Mouse (Mus musculus) forebrain, postnatal 0 days (tissue): ENCODE data around the gene Phf20. TPM values are rescaled to one million over a fixed set of nuclear protein-coding genes. Genes with fewer than 3 reads are reported as not detected.

Experiments used
- ATAC-seq: fragments of 200-750 bp; cut with Nextera tagmentation; 2 replicates; pipeline ENCODE4 v1.8.0; 2017; ENCODE audit warnings: mild to moderate bottlenecking, moderate library complexity
- DNase-seq: peaks from one replicate; pipeline ENCODE4 v3.0.0-alpha.2; 2015
- H3K27ac ChIP-seq: fragments of 300-500 bp; sonication (generic); 2 replicates; pipeline ENCODE4 v1.5.1; 2014; ENCODE audit warnings: low read depth, mild to moderate bottlenecking, antibody characterized with exemption, low read length, moderate library complexity, mixed read lengths
- H3K27me3 ChIP-seq: fragments of 300-500 bp; sonication (generic); 2 replicates; pipeline ENCODE4 v1.6.1; 2014; ENCODE audit warnings: mild to moderate bottlenecking, low read length, mixed read lengths; ENCODE audit not compliant: insufficient read depth
- H3K36me3 ChIP-seq: fragments of 300-500 bp; sonication (generic); 2 replicates; pipeline ENCODE4 v1.6.1; 2014; ENCODE audit warnings: mild to moderate bottlenecking, moderate library complexity; ENCODE audit not compliant: insufficient read depth
- H3K4me1 ChIP-seq: fragments of 300-500 bp; sonication (generic); 2 replicates; pipeline ENCODE4 v1.6.1; 2014; ENCODE audit warnings: antibody characterized with exemption; ENCODE audit not compliant: insufficient read depth
- H3K4me2 ChIP-seq: fragments of 300-500 bp; sonication (generic); 2 replicates; pipeline ENCODE4 v1.6.1; 2014; ENCODE audit warnings: low read depth, mild to moderate bottlenecking, moderate library complexity
- H3K4me3 ChIP-seq: fragments of 300-500 bp; sonication (generic); 2 replicates; pipeline ENCODE4 v1.5.1; 2014; ENCODE audit warnings: low read depth, low read length, mixed read lengths
- H3K9ac ChIP-seq: fragments of 300-500 bp; sonication (generic); 2 replicates; pipeline ENCODE4 v1.6.1; 2014; ENCODE audit warnings: mild to moderate bottlenecking
- H3K9me3 ChIP-seq: fragments of 300-500 bp; sonication (generic); 2 replicates; pipeline ENCODE4 v1.6.1; 2016; ENCODE audit warnings: low read length
- CTCF ChIP-seq: sonication (generic); IDR thresholded peaks from 2 replicates; pipeline ENCODE4 v1.5.1; 2016; ENCODE audit warnings: antibody characterized with exemption, control low read depth, low read depth
- WGBS: fragments of 180-500 bp; shearing (Covaris S2); extraction: QIAGEN DNeasy Blood & Tissue Kit; methylation state at CpG from one replicate; pipeline ENCODE4 v1.1.7; 2014; 5-methylcytosine and 5-hydroxymethylcytosine counted together
- polyA plus RNA-seq: library from polyadenylated mRNA; unstranded; fragments of >200 nt; fragmentation: Nextera tagmentation; extraction: Ambion mirVana; gene quantifications from 2 replicates; pipeline ENCODE4 v1.2.1, GENCODE M21; 2015
- total RNA-seq: library from RNA; depleted of rRNA; stranded (reverse); fragments of >200 nt; gene quantifications from 2 replicates; pipeline ENCODE4 v1.2.3, GENCODE M21; 2014

Gene Phf20
- total and polyA plus RNA-seq, 2 experiments from 2014 or later: 57.1 to 148 TPM

DNA sequence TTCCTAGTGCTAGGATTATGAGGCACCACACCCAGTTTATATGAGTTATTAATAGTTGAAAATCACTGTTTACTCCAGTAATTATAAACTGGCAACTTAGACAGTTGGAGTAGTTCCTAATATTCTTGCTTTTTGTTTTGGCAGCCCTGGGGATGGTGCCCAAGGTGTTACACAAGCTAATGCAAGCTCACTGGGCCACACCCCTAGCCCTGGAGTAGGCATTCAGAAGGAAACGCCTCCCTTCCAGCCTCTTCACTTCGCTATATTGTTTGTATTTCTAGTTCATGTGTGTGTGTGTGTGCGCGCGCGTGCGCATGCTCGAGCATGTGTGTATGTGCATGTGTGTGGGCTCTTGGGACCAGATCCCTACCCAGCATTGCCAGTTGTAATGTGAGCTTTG, 46.7 kb downstream of the Phf20 start:
- Histone ChIP-seq H3K27ac (no peak overlapping the region), H3K36me3 (peaks cover 4% of the 10 kb centered on the region; the same call in 1 of the 2 replicates), H3K4me3 (no peak overlapping the region), H3K4me1 (no peaks in the 10 kb centered on the region), H3K9me3 (no peaks in the 10 kb centered on the region), H3K27me3 (no peaks in the 10 kb centered on the region), H3K9ac (no peak overlapping the region), H3K4me2 (no peak overlapping the region)
- 92% methylated on average over 8 of the region's 8 CpGs for WGBS
- ATAC-seq (no peak), DNase-seq (no peak)
- TF ChIP-seq CTCF: no peak

GRCm38 (mm10) chr2:156247599-156247998, 51.3 kb downstream of the Phf20 start:
- ATAC-seq (no peak), DNase-seq (no peak)
- Histone ChIP-seq H3K4me1 (no peaks in the 10 kb centered on the region), H3K27me3 (no peaks in the 10 kb centered on the region), H3K27ac (no peak overlapping the region), H3K36me3 (peaks cover 13% of the 10 kb centered on the region), H3K4me2 (no peak overlapping the region), H3K4me3 (no peak overlapping the region), H3K9me3 (no peaks in the 10 kb centered on the region), H3K9ac (no peak overlapping the region)
- TF ChIP-seq CTCF: no peak

DNA sequence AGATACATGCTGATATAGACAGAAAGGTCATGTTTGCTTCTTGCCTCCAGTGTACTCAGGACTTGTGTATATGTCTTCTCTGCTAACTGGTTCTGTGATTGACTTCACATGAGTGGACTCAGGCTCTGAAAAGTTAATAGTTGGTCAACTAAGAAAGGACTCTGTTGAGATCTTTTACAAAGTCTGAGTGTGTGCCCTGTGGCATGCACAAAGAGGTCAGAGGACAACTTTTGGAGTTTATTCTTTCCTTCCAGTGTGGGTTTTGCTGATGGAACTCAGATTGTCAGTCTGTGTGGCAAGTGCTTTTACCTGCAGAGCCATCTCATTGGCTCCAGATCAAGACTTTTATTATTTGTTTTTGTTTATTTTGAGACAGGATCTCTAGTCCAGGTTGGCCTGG, 54.5 kb downstream of the Phf20 start:
- no peak overlapping the region for H3K9ac ChIP-seq
- DNase-seq (no peak), ATAC-seq (no peak)
- no peak overlapping the region for H3K4me3 ChIP-seq
- no peak overlapping the region for H3K4me2 ChIP-seq
- H3K27me3 ChIP-seq: no peaks in the 10 kb centered on the region
- no peaks in the 10 kb centered on the region for H3K9me3 ChIP-seq
- H3K27ac ChIP-seq: no peak overlapping the region
- peaks cover 17% of the 10 kb centered on the region for H3K36me3 ChIP-seq
- no peaks in the 10 kb centered on the region for H3K4me1 ChIP-seq
- no peak for TF ChIP-seq CTCF

DNA sequence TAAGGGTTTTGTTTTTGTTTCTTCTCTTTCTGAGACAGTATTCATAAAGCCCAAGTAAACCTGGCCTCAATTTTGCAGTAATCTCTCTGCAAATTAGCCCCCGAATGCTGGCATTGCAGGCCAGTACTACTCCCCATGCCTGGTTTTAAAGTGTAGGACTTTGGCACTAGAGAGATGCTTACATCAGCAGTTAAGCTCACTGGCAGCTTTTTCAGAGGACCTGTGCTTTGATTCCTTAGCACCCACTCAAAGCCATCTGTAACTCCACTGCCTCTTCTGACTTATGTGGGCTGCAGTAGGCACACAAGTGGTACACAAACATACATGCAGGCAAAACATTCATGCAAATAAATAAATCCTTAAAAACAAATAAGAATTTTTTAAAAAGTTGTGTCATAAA, 55.0 kb downstream of the Phf20 start:
- DNase-seq (no peak), ATAC-seq (no peak)
- Histone ChIP-seq H3K27me3 (no peaks in the 10 kb centered on the region), H3K4me2 (no peak overlapping the region), H3K9ac (no peak overlapping the region), H3K4me1 (no peaks in the 10 kb centered on the region), H3K27ac (no peak overlapping the region), H3K9me3 (no peaks in the 10 kb centered on the region), H3K36me3 (peaks cover 17% of the 10 kb centered on the region), H3K4me3 (no peak overlapping the region)
- no peak for TF ChIP-seq CTCF
- 77% methylated on average over 1 of the region's 1 CpGs for WGBS

- Histone ChIP-seq H3K9ac (no peak overlapping the region), H3K4me2 (no peak overlapping the region), H3K27me3 (no peaks in the 10 kb centered on the region), H3K36me3 (peaks cover 31% of the 10 kb centered on the region), H3K4me3 (no peak overlapping the region), H3K27ac (peak overlapping the region; percentile 35; the same call in 1 of the 2 replicates), H3K4me1 (peaks cover 4% of the 10 kb centered on the region; the same call in 1 of the 2 replicates), H3K9me3 (no peaks in the 10 kb centered on the region)
- TF ChIP-seq CTCF: no peak
- WGBS: 52% methylated on average over 2 of the region's 2 CpGs
- peak; percentile 35 for DNase-seq
- ATAC-seq: peak; percentile 65
Measured at GRCm38 (mm10) chr2:156257051-156257450, 60.8 kb downstream of the Phf20 start.

DNA sequence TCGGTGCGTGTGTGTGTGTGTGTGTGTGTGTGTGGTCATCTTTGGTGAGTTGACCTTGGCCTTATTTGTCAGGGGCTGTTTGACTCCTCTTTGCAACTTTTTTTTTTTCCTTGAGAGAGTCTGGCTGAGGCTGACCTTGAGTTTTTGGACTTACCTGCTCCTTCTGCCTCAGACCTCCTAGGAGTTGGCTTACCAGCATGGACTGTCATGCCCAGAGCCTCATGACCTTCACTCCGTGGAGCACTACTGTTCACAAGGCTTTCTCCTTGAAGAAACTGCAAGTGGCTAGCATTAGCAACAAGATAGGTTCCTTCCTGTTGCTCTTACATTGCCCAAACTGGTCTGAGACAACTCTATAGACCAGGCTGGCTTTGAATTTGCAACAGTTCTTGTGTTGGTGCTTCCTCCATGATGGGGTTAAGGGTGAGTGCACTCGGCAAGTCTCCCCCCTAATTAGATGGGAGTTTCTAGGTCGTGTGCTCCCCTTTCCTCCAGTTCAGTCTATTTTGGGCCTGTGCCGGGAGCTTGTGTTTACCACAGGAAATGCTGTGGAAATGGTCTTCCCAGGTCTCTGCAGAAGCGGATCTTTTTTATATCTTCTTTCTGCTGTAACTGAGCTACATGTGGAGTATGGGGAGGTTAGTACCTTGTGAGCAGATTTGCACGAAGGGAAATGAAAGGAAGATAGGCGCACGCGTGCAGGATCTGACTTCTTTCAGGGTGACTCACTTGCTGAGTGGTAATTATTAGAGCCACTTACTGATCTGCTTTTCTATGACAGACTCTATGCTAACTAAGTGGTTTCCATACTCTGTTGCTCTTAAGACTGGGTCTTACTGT, 61.9 kb downstream of the Phf20 start:
- Histone ChIP-seq H3K9ac (no peak overlapping the region), H3K9me3 (no peaks in the 10 kb centered on the region), H3K27me3 (no peaks in the 10 kb centered on the region), H3K4me1 (peaks cover 4% of the 10 kb centered on the region; the same call in 1 of the 2 replicates), H3K27ac (no peak overlapping the region), H3K4me3 (no peak overlapping the region), H3K4me2 (no peak overlapping the region), H3K36me3 (peaks cover 21% of the 10 kb centered on the region)
- WGBS: 80% methylated on average over 11 of the region's 11 CpGs
- no peak for TF ChIP-seq CTCF
- ATAC-seq (peak; percentile 38; the same call in 1 of the 2 replicates), DNase-seq (no peak)

- ATAC-seq: no peak
- Histone ChIP-seq H3K27ac (no peak overlapping the region), H3K4me2 (no peak overlapping the region), H3K36me3 (peaks cover 18% of the 10 kb centered on the region), H3K9ac (no peak overlapping the region), H3K9me3 (no peaks in the 10 kb centered on the region), H3K4me3 (no peak overlapping the region), H3K4me1 (peaks cover 4% of the 10 kb centered on the region; the same call in 1 of the 2 replicates), H3K27me3 (no peaks in the 10 kb centered on the region)
- WGBS: 93% methylated on average over 2 of the region's 2 CpGs
- peak; percentile 42 for TF ChIP-seq CTCF
- DNase-seq: no peak
Measured at GRCm38 (mm10) chr2:156260968-156261367, 64.7 kb downstream of the Phf20 start.
